Mouse (Mus musculus) lung, postnatal 10 days (tissue): Measurements from ENCODE around the gene Mapk3.
"Not testable (repeated sequence)": the region's sequence is repeated elsewhere in the genome, so short reads cannot be mapped to it uniquely, and the experiment has no call there.

Experiments
- DNase-seq: peaks from one replicate; pipeline ENCODE4 v3.0.0; 2021

Mapk3 gene

GRCm38 (mm10) chr7:126760391-126760802 is 996 bp downstream of the Mapk3 start:
- peak; percentile 97 for DNase-seq

- DNase-seq: no peak
Measured at GRCm38 (mm10) chr7:126760956-126761355, 1.6 kb downstream of the Mapk3 start.

- DNase-seq: no peak
Measured at GRCm38 (mm10) chr7:126761529-126762067, 2.2 kb downstream of the Mapk3 start.

DNA sequence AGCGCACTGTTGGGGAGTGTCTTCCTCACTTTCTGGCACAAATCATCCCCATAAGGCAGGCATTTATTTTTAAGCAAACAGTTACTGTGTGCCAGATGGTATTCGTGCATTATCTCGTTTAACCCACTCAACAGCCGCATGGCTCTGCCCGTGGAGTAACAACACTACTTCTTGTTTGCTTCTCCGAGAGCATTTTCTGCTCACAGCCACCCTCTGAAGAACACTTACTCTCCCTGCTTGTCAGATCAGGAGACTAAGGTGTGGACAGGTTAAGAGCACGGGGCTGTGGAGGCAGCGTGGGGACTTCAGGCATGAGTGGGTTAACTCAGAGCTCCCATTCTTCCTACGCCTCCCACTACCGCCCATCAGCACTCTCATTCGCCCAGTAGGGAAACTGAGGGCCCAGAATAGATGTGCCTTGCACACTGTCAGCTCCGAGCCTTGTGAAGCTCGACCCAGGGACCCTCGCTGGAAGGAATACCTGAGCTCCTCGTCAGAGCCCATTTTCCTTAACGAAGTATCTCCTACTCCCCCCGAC is 3.1 kb downstream of the Mapk3 start:
- DNase-seq: no peak

GRCm38 (mm10) chr7:126765540-126765939 is 6.1 kb downstream of the Mapk3 start:
- no peak for DNase-seq

- DNase-seq: no peak
Measured at GRCm38 (mm10) chr7:126766201-126766600, 6.8 kb downstream of the Mapk3 start, which contains the start of gene Gdpd3. Gdpd3 (plus strand) TSS chr7:126766334.

DNA sequence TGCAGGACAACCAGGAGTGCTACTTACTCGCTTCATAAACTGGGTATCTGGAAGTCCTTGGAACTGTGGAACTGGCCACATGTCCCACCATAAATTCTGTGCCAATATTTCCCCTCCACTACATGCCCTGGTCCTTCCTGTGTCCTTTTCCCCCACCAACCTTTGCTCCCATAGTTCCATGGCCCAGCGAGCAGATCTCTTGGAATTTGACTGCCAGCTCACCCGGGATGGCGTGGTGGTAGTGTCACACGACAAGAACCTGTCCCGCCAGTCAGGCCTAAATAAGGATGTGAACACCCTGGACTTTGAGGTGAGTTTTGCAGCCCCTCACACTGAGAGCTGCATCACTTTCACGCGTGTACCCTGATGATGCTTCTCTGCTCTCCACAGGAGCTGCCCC is 7.6 kb downstream of the Mapk3 start:
- no peak for DNase-seq

DNA sequence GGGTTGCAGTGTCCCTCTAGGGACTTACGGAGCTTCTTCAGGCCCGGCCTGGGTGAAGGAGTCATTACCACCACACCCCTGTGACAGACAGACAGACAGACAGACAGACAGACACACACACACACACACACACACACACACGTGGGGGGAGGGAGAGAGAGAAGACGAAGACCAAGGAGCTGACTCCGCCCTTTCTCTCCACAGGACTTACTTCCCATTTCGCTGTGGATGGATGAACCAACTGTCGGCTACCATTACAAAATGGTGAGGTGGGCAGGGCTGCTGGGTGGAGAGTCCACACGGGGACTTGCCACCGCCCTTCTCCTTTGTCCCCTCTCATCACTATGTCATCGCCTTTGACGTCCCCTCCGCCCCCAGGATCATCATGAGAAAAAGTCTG is 11.4 kb downstream of the Mapk3 start:
- DNase-seq: no peak

- DNase-seq: no peak
Measured at GRCm38 (mm10) chr7:126773351-126773750, 13.9 kb downstream of the Mapk3 start.

DNA sequence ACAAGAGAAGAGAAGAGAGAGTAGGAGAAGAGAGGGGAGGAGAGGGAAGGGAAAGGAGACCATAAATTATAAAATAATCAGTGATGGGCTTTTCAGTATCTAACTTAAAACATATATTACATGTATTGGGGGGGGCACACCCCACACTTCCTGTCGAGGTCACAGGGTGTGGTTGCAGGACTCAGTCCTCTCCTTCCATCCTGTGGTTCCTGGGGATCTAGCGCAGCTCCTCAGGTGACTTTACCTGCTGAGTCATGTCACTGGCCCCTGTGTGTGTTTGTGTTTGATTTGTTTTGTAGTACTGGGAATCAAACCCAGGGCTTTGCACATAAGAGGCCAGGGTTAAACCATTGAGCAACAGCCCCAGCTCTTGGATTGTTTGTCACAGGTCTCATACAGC is 15.1 kb downstream of the Mapk3 start:
- no peak for DNase-seq

GRCm38 (mm10) chr7:126775185-126775977 is 16.0 kb downstream of the Mapk3 start:
- DNase-seq: no peak

- DNase-seq: no peak
Measured at GRCm38 (mm10) chr7:126775978-126776234, 16.5 kb downstream of the Mapk3 start.

GRCm38 (mm10) chr7:126776598-126777057 is 17.2 kb downstream of the Mapk3 start, which contains the start of gene Ypel3:
Ypel3 (plus strand) TSS chr7:126776955.
- DNase-seq: peak; percentile 97

DNA sequence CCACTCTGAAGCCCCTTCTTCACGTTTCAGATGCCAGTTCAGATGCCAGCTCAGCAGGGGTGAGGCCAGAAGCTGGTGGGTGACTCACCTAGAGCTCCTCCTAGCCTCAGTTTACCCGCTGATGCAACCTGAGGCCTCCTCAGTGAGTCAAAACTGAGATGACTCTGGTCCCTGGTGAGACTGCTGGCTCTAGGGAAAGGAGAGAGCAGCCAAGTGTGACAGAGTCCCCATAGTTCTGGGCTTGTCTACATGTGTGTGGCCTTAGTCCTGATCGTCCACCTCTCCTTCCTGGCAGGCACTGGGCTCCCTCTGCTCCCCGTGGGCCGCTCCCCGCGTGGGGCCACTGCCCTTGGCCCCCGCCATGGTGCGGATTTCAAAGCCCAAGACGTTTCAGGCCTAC is 18.1 kb downstream of the Mapk3 start:
- no peak for DNase-seq

DNA sequence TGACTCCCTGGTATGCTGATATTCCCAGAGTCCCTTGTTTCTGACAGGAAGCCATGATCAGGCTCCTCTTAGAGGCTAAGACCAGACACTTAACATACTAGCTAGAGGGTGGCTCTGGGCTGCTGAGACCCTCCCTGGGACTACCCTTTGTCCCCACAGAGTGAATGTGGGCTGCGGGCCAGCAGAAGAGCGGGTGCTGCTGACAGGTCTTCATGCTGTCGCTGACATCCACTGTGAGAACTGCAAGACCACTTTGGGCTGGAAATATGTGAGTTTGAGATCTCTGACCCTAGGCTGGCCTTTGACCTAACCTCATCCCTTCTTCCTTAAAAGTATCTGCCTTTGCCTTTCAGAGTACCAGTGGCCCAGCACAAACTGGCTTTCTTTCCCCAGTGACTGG is 18.7 kb downstream of the Mapk3 start:
- DNase-seq: no peak

GRCm38 (mm10) chr7:126779101-126779500 is 19.7 kb downstream of the Mapk3 start:
- DNase-seq: not testable (repeated sequence)

- DNase-seq: peak; percentile 93
Measured at GRCm38 (mm10) chr7:126779983-126780970, 20.9 kb downstream of the Mapk3 start.

- peak; percentile 64 for DNase-seq
Measured at GRCm38 (mm10) chr7:126780971-126781635, 21.7 kb downstream of the Mapk3 start, which contains the start of gene Tbx6. Tbx6 (plus strand) TSS chr7:126781483.

GRCm38 (mm10) chr7:126781661-126782370 is 22.4 kb downstream of the Mapk3 start:
- no peak for DNase-seq

GRCm38 (mm10) chr7:126782693-126783092 is 23.3 kb downstream of the Mapk3 start:
- DNase-seq: no peak

GRCm38 (mm10) chr7:126784469-126784868 is 25.1 kb downstream of the Mapk3 start:
- no peak for DNase-seq

DNA sequence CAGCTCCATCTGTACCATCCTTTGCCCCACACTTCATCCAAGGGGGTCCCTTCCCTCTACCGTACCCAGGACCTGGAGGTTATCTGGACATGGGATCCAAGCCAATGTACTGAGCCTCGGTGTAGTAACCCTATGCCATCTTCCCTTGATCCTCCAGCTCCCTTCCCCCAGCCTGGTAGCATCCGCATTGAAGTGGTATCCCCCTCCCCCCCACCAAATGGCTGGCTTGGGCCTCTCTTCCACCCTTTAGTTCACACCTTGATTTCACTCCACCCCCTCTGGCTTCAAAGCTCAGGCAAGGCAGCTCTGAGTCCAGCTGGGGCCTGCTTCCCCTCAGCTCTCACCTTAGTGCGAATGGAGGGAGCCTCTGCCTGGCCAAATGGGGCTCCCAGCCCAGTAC is 25.7 kb downstream of the Mapk3 start:
- no peak for DNase-seq
